Mouse (Mus musculus) urinary bladder, postnatal 10 days (tissue): ENCODE results near the gene Gm21964.

ENCODE experiments used
- DNase-seq: peaks from one replicate; pipeline ENCODE4 v3.0.0; 2022; ENCODE audit warnings: low spot score

The Gm21964 gene

DNA sequence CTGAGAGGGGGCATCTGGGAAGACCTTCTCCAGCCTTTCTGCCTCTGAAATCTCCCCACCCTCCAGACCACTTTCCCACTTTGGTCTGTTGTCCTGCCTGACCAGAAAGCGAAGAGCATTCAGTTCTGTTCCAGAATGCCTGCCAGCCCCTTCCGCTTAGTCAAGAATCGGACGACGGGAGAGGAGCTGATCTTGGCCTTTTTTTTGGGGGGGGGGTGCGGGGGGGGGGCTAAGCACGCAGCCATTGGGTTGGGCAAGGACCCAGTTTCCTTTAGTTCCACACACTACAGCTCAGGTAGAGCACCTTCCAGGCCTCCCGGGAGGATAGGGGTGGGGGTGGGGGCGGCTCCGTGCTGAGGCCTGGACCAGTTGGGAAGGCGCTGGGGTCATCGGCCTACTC lies at the start of gene Gm21964:
TSS of gene Gm21964 (plus strand) at position 301 of the 400 bp plus-strand sequence.
- no peak for DNase-seq

DNA sequence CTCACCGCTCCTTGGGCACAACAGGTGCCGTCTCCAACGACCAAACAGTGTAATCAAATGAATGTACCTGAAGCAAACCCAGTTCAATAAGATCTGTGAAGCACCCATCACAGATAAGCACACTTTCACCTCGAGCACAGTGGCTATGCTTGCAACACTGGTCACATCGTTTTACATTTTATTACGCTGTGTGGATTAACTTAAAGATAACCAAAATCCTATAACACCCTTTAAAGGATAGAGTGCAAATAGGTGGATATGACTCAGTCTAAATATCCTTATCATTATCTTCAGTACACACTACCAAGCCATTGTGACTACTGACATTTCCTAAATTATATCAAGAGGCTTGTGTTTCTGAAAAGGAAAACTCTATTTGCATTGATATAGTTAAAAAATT lies 49.8 kb upstream of the Gm21964 start:
- no peak for DNase-seq

DNA sequence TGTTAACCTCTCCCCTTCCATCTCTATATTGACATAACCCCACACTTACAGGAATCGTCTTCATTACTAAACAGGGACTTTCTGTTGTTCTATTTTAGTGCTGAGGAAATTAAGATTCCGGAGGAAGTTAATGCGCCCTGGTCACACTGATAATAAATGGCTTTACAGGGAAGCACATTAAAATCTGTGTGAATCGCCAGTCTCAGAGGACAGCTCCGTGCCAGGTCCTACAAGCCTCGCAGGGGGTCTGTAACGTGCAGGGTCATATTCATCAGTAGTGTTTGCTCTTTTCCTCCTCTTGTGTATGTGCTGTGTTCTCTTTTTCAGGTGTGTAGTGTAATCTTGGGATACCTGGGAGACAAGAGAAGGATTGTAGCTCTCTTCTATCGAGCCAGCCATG lies 42.8 kb upstream of the Gm21964 start:
- DNase-seq = no peak

GRCm38 (mm10) chr8:110064161-110064560 lies 36.8 kb upstream of the Gm21964 start:
- DNase-seq = no peak

DNA sequence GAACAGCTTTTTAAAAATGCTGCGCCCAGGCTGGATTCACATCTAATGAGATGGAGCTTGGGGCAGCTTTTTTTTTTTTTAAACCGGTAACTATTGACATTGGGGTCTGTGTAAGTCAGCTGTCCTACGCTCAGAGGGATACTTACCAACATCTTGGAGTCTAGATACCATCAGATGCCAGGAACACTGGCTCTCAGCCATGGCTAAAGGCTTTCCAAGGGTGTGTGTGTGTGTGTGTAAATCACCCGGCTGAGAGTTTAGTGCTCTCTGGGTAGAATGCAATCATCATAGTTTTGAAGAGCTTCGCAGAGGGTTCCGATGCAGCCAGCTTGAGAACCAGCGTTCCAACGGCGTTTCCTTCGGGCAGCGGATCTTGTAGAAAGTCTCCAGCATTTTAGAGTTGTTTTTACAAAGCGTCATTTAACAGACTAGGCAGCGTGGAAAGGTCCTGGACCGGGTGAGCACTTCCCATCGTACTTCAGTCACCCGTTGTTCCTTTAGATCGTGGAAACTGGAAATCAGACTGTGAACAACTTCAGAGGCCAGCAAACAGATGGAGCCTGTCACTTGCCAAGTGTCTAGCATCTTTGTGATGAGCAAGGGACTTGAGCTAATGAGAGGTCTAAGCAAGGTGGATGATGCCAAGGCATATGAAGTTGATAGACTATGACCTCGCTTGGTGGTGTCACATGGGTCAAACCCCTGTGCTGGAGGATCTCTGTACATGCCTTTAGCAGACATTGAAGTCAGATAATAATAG lies 36.2 kb upstream of the Gm21964 start:
- no peak for DNase-seq

- DNase-seq = no peak
Measured at GRCm38 (mm10) chr8:110065676-110066075, 35.3 kb upstream of the Gm21964 start.

- DNase-seq = no peak
Measured at GRCm38 (mm10) chr8:110069706-110070105, 31.3 kb upstream of the Gm21964 start.

- DNase-seq = no peak
Measured at GRCm38 (mm10) chr8:110071600-110071999, 29.4 kb upstream of the Gm21964 start.

DNA sequence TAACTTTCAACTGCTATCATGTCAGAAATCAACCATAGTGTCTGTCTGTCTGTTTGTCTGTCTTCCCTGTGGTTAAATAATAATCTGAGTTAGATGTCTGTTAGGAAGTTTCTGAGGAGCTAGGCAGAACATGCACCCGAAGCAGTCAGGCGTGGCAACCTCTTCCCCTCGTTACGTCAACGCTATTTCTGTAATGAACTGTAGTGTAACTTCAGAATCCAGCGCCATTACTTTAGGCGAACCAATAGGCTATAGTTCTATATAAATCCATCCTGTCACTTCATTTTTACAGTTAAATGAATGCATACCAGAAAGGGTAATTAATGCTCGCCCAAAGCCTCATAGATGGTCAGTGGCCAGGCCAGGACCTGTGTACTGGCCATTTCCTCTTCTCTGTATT lies 26.5 kb upstream of the Gm21964 start:
- no peak for DNase-seq

- no peak for DNase-seq
Measured at GRCm38 (mm10) chr8:110079282-110080221, 21.5 kb upstream of the Gm21964 start, which contains the start of gene Zfp612. Zfp612 (plus strand) TSS chr8:110079746.

DNA sequence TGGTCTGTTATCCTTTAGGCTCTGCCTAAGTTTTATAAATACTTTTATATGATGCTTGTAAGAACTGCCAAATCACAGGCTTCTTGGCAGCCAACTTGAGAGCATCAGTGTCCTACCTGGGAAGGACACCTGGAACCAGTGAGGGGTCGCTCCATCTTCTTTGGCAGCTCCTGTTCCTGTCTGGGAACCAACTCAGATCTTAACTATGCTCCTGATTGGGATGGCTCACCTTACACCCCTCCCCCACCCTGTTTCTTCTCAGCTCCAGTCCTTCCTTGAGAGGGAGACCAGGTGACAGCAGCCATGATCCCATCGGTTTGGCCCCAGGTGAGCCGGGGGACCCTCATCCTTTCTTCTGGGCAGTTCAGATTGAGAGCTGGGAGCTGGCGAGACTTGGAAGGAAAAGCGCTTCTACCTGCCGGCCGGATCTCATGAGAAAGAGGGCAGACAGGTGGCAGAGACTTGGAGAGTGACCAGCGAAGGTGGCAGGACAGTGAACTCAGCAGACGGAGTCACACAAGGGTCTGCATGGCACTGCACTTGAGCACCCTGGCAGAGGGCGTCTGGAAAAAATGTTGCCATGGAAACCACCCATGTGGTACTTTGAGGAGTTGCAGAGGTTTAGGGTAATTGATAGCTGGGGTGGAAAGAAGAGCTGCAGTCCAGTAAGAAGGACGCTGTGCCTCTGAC lies 18.4 kb upstream of the Gm21964 start:
- no peak for DNase-seq

GRCm38 (mm10) chr8:110091869-110092268 lies 9.1 kb upstream of the Gm21964 start:
- DNase-seq = no peak

- no peak for DNase-seq
Measured at GRCm38 (mm10) chr8:110101676-110102075, 669 bp downstream of the Gm21964 start.

DNA sequence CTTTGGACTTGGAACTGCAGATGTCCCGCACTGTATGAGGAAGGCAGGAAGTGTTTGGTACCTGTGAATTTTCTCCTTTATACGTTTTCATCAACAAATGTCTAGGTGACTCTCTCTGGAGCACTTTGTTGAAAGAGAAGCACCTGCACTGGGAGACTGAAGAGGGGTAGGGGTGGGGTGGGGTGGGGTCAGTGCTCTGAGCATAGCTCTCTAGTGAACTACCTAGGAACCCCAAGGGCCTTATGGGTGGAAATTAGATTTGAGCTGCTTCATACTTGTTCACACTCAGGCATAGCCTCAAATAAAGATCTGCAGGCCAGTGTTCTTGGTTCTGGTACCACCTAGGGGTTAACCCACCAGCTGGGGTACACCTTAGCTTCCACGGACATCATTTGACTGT lies 1.6 kb downstream of the Gm21964 start, which contains the start of gene Gm17720:
TSS of gene Gm17720 (minus strand) at position 101 of the 400 bp plus-strand sequence.
- DNase-seq = no peak

DNA sequence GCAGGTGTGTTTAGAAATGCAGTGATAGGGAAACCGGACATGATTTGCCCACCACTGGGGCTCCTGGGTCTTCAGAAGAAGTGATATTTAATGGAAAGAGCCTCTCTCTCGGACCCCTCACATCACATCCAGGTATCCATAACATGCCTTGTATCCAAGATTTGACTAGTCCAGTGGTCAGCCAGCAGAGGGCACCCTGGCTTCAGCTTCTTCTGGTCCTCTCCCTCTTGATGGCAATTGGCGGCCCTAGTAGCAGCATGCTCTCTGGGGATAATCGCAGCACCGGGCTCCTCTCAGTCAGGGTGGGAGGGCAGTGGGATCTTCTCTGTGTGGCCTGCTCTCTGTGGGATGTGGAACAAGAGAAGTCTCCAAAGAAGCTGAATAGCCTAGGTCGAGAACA lies 18.7 kb downstream of the Gm21964 start:
- DNase-seq = no peak

- DNase-seq = no peak
Measured at GRCm38 (mm10) chr8:110130537-110130936, 29.5 kb downstream of the Gm21964 start.

DNA sequence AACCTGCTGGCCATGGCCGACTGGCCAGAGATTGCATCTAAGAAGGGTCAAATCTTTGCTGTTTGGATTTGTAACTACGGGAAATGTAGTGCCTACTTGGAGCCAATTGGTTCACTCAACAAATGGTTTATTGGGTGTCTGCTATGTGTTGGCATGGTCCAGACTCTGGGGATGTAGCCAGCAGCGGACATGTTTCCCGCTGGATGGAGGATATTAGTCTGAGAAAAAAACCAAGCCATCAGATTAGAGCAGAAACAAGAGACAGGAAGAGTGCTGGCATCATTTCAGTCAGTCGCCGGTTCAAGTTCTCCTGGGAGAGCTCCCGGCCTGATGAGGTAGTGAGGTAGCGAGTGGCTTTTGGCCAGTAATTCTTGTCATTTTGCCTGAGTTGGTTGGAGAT lies 33.2 kb downstream of the Gm21964 start:
- no peak for DNase-seq

DNA sequence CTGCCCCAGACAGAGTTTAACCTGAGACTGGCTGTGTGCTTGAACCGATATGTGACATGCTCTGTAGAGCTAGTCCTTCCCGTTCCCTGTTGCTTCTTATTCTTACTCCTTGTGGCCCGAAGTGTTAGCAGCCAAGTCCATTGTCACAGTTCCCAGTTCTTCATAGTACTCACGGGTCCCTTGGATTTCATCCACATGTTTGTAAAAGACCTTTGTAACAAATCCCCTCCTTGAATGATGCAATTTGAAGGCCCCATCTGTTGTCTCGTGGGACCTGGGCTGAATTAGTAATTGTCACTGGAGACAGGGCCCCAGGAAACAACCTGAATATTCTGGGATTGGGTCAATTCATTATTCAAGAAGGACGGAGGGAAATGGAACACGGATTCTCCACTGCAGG lies 34.5 kb downstream of the Gm21964 start:
- DNase-seq = no peak

DNA sequence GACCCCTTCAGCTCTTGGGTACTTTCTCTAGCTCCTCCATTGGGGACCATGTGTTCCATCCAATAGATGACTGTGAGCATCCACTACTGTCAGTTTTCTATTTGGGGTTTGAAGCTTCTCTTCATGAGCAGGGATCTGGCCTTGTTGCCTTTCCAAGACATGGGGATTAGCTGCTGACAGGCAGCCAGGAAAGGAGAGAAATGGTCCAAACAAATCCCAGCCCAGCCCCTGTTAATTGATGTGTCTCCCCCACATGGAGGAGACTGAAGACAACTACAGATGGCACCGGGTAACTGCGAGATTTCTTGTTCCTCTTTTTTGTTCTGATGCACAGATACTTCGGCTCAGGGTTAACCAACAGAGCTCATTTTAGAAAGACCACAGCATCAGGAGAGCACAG lies 39.1 kb downstream of the Gm21964 start:
- no peak for DNase-seq

DNA sequence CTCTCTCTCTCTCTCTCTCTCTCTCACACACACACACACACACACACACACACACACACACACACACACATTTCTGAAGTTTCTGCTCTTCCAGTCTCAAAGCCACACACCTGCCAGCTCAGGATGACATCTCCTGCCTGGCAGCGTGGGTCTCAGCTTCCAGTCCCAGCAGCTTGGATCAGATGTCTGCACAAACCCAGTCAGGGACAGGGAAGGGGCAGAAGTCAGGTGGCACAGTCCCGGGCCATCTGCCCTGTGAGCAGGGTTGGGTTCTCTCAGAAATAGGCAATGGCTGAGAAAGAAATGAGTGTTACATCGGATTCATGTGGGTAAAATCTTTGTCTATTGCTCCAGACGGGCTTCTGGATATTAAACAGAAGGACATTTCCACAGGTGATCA lies 39.8 kb downstream of the Gm21964 start:
- no peak for DNase-seq

DNA sequence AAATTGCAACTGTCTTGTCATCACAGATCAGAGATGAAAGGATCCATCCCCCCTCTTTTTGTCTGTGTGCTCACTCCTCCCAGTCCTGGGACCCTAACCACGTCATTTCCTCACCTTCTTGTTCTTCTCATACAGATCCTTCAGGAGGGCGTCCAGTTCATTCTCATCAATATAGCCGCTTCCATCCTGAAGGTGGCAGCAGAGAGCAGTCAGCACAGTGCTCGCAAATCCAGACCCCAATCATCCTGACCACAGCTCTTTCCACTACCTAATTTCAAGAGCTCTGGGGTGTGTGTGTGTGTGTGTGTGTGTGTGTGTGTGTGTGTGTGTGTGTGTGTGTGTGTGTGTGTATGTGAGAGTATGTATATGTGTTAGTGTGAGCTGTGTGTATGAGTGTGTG lies 44.5 kb downstream of the Gm21964 start:
- no peak for DNase-seq

DNA sequence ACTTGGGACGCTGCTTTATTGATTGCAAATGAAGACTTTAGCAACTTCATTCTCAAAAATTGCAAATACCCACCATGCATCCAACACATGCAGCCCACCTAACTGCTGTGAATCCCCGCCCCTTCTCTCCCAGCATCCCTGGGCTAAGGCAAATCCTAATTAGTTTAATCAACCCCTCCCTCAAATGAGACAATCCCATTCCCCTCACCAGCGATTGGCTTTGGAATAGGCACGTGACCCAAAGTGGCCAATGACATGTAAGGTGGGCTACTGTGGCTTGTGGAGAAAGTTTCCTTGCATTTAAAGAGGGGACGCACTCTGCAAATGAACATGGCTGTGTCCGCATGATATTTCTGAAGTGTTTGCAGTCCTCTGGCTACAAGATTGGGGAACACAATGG lies 51.9 kb downstream of the Gm21964 start:
- DNase-seq = no peak
